Mouse (Mus musculus) midbrain, embryonic 10.5 days (tissue): ENCODE data around the gene Stat3. TPM values are rescaled to one million over a fixed set of nuclear protein-coding genes. Genes with fewer than 3 reads are reported as not detected.

Source experiments
- DNase-seq: peaks from one replicate; pipeline ENCODE4 v3.0.0-alpha.2; 2017; ENCODE audit warnings: low spot score
- H3K27ac ChIP-seq: fragments of 300-500 bp; sonication (generic); replicated peaks from 2 replicates; pipeline ENCODE4 v1.5.1; 2016; ENCODE audit warnings: mild to moderate bottlenecking
- H3K27me3 ChIP-seq: fragments of 300-500 bp; sonication (generic); 2 replicates; pipeline ENCODE4 v1.6.1; 2016; ENCODE audit warnings: low read depth, mild to moderate bottlenecking; ENCODE audit not compliant: poor library complexity, severe bottlenecking
- H3K36me3 ChIP-seq: fragments of 300-500 bp; sonication (generic); 2 replicates; pipeline ENCODE4 v1.6.1; 2016; ENCODE audit warnings: mild to moderate bottlenecking, moderate library complexity
- H3K4me1 ChIP-seq: fragments of 300-500 bp; sonication (generic); 2 replicates; pipeline ENCODE4 v1.6.1; 2016
- H3K4me3 ChIP-seq: fragments of 300-500 bp; sonication (generic); 2 replicates; pipeline ENCODE4 v1.5.1; 2016; ENCODE audit warnings: mild to moderate bottlenecking, moderate library complexity
- H3K9me3 ChIP-seq: fragments of 300-500 bp; sonication (generic); replicated peaks from 2 replicates; pipeline ENCODE4 v1.6.1; 2016; ENCODE audit warnings: mild to moderate bottlenecking
- WGBS: fragments of 180-500 bp; shearing (Covaris S2); methylation state at CpG from one replicate; pipeline ENCODE4 v1.1.7; 2016; 5-methylcytosine and 5-hydroxymethylcytosine counted together
- polyA plus RNA-seq: library from polyadenylated mRNA; unstranded; fragments of >200 nt; fragmentation: Nextera tagmentation; extraction: Ambion mirVana; gene quantifications from 2 replicates; pipeline ENCODE4 v1.2.1, GENCODE M21; 2016

The Stat3 gene
- polyA plus RNA-seq, 1 experiment from 2014 or later: 16.9 TPM

- H3K9me3 ChIP-seq: no peaks in the 10 kb centered on the region
- DNase-seq: no peak
- 0 out of 2 replicates have a peak, but pooled peaks cover 6% of the 10 kb centered on the region for H3K27me3 ChIP-seq
- no peaks in the 10 kb centered on the region for H3K36me3 ChIP-seq
- no peak overlapping the region for H3K4me3 ChIP-seq
- H3K27ac ChIP-seq: no peak overlapping the region
- 87% methylated on average over 4 of the region's 4 CpGs for WGBS
- H3K4me1 ChIP-seq: peaks cover 19% of the 10 kb centered on the region
Measured at GRCm38 (mm10) chr11:100937295-100937694, 2.0 kb downstream of the Stat3 start.

GRCm38 (mm10) chr11:100935373-100936355, 3.7 kb downstream of the Stat3 start:
- H3K27ac ChIP-seq: no peak overlapping the region
- H3K27me3 ChIP-seq: 0 out of 2 replicates have a peak, but pooled peaks cover under 1% of the 10 kb centered on the region
- H3K36me3 ChIP-seq: no peaks in the 10 kb centered on the region
- WGBS: 90% methylated on average over 8 of the region's 8 CpGs
- H3K4me1 ChIP-seq: peaks cover 25% of the 10 kb centered on the region
- H3K9me3 ChIP-seq: no peaks in the 10 kb centered on the region
- H3K4me3 ChIP-seq: no peak overlapping the region
- no peak for DNase-seq

- WGBS: 81% methylated on average over 12 of the region's 12 CpGs
- no peak overlapping the region for H3K27ac ChIP-seq
- no peaks in the 10 kb centered on the region for H3K9me3 ChIP-seq
- no peaks in the 10 kb centered on the region for H3K27me3 ChIP-seq
- no peaks in the 10 kb centered on the region for H3K36me3 ChIP-seq
- H3K4me3 ChIP-seq: no peak overlapping the region
- peaks cover 7% of the 10 kb centered on the region; the same call in 1 of the 2 replicates for H3K4me1 ChIP-seq
- no peak for DNase-seq
Measured at GRCm38 (mm10) chr11:100931254-100931921, 8.0 kb downstream of the Stat3 start.

GRCm38 (mm10) chr11:100930611-100931010, 8.7 kb downstream of the Stat3 start:
- H3K27me3 ChIP-seq: no peaks in the 10 kb centered on the region
- no peak for DNase-seq
- 83% methylated on average over 7 of the region's 7 CpGs for WGBS

GRCm38 (mm10) chr11:100927386-100927785, 12.0 kb downstream of the Stat3 start:
- no peak overlapping the region for H3K27ac ChIP-seq
- H3K4me1 ChIP-seq: peaks cover 7% of the 10 kb centered on the region; the same call in 1 of the 2 replicates
- no peak overlapping the region for H3K4me3 ChIP-seq
- H3K27me3 ChIP-seq: no peaks in the 10 kb centered on the region
- 92% methylated on average over 3 of the region's 3 CpGs for WGBS
- no peaks in the 10 kb centered on the region for H3K9me3 ChIP-seq
- no peak for DNase-seq
- no peaks in the 10 kb centered on the region for H3K36me3 ChIP-seq

More at GRCm38 (mm10) chr11:100930611-100931010, 8.7 kb downstream of the Stat3 start:
- H3K36me3 ChIP-seq: no peaks in the 10 kb centered on the region
- no peaks in the 10 kb centered on the region for H3K9me3 ChIP-seq
- peaks cover 7% of the 10 kb centered on the region; the same call in 1 of the 2 replicates for H3K4me1 ChIP-seq
- H3K4me3 ChIP-seq: no peak overlapping the region
- H3K27ac ChIP-seq: no peak overlapping the region

GRCm38 (mm10) chr11:100924386-100924919, 14.9 kb downstream of the Stat3 start:
- Histone ChIP-seq H3K4me1 (no peaks in the 10 kb centered on the region), H3K36me3 (no peaks in the 10 kb centered on the region), H3K4me3 (no peak overlapping the region), H3K27ac (no peak overlapping the region), H3K9me3 (no peaks in the 10 kb centered on the region), H3K27me3 (no peaks in the 10 kb centered on the region)
- WGBS: 93% methylated on average over 1 of the region's 1 CpGs
- DNase-seq: no peak

GRCm38 (mm10) chr11:100920887-100921624, 18.3 kb downstream of the Stat3 start:
- Histone ChIP-seq H3K9me3 (no peaks in the 10 kb centered on the region), H3K4me3 (no peak overlapping the region), H3K36me3 (no peaks in the 10 kb centered on the region), H3K27ac (no peak overlapping the region), H3K27me3 (no peaks in the 10 kb centered on the region), H3K4me1 (no peaks in the 10 kb centered on the region)
- WGBS: 91% methylated on average over 4 of the region's 4 CpGs
- no peak for DNase-seq

GRCm38 (mm10) chr11:100918007-100918406, 21.3 kb downstream of the Stat3 start:
- Histone ChIP-seq H3K4me1 (no peaks in the 10 kb centered on the region), H3K9me3 (no peaks in the 10 kb centered on the region), H3K27me3 (no peaks in the 10 kb centered on the region), H3K27ac (no peak overlapping the region), H3K36me3 (no peaks in the 10 kb centered on the region), H3K4me3 (no peak overlapping the region)
- WGBS: 91% methylated on average over 5 of the region's 5 CpGs
- no peak for DNase-seq

GRCm38 (mm10) chr11:100916432-100916971, 22.8 kb downstream of the Stat3 start:
- H3K4me3 ChIP-seq: no peak overlapping the region
- H3K27me3 ChIP-seq: no peaks in the 10 kb centered on the region
- H3K9me3 ChIP-seq: no peaks in the 10 kb centered on the region
- no peaks in the 10 kb centered on the region for H3K4me1 ChIP-seq
- no peak overlapping the region for H3K27ac ChIP-seq
- no peaks in the 10 kb centered on the region for H3K36me3 ChIP-seq
- DNase-seq: no peak
- 90% methylated on average over 4 of the region's 4 CpGs for WGBS

GRCm38 (mm10) chr11:100915063-100915462, 24.3 kb downstream of the Stat3 start:
- H3K4me1 ChIP-seq: no peaks in the 10 kb centered on the region
- H3K9me3 ChIP-seq: no peaks in the 10 kb centered on the region
- no peak overlapping the region for H3K4me3 ChIP-seq
- no peaks in the 10 kb centered on the region for H3K27me3 ChIP-seq
- H3K36me3 ChIP-seq: no peaks in the 10 kb centered on the region
- no peak overlapping the region for H3K27ac ChIP-seq
- 96% methylated on average over 3 of the region's 3 CpGs for WGBS
- DNase-seq: no peak

GRCm38 (mm10) chr11:100914415-100914814, 24.9 kb downstream of the Stat3 start:
- no peak for DNase-seq
- no peaks in the 10 kb centered on the region for H3K4me1 ChIP-seq
- H3K27me3 ChIP-seq: no peaks in the 10 kb centered on the region
- no peaks in the 10 kb centered on the region for H3K36me3 ChIP-seq
- 92% methylated on average over 5 of the region's 5 CpGs for WGBS
- H3K27ac ChIP-seq: no peak overlapping the region
- no peaks in the 10 kb centered on the region for H3K9me3 ChIP-seq
- no peak overlapping the region for H3K4me3 ChIP-seq
